Mouse (Mus musculus): ENCODE results near the gene Taf4.

Taf4 gene

GRCm38 (mm10) chr2:179937091-179937490, 39.4 kb downstream of the Taf4 start:
- DNase-seq (ENCODE audit: low spot score), result no peak

- no peak for DNase-seq (ENCODE audit: low spot score)
Measured at GRCm38 (mm10) chr2:179934165-179934564, 42.3 kb downstream of the Taf4 start.

- no peak for DNase-seq (ENCODE audit: low spot score)
Measured at GRCm38 (mm10) chr2:179931741-179932140, 44.7 kb downstream of the Taf4 start.

GRCm38 (mm10) chr2:179929166-179929565, 47.3 kb downstream of the Taf4 start:
- DNase-seq (ENCODE audit: low spot score), result no peak

GRCm38 (mm10) chr2:179924038-179924437, 52.4 kb downstream of the Taf4 start:
- no peak for DNase-seq (ENCODE audit: low spot score)

GRCm38 (mm10) chr2:179921021-179921653, 55.3 kb downstream of the Taf4 start:
- no peak for DNase-seq (ENCODE audit: low spot score)

- DNase-seq (ENCODE audit: low spot score), result no peak
Measured at GRCm38 (mm10) chr2:179920042-179920441, 56.4 kb downstream of the Taf4 start.

- DNase-seq (ENCODE audit: low spot score), result peak; percentile 82
Measured at GRCm38 (mm10) chr2:179916877-179917673, 59.4 kb downstream of the Taf4 start.

GRCm38 (mm10) chr2:179914246-179914645, 62.2 kb downstream of the Taf4 start:
- DNase-seq (ENCODE audit: low spot score), result no peak

- DNase-seq (ENCODE audit: low spot score), result no peak
Measured at GRCm38 (mm10) chr2:179913349-179913748, 63.1 kb downstream of the Taf4 start.

- peak; percentile 12 for DNase-seq (ENCODE audit: low spot score)
Measured at GRCm38 (mm10) chr2:179912911-179913310, 63.5 kb downstream of the Taf4 start.

GRCm38 (mm10) chr2:179896949-179897348, 79.5 kb downstream of the Taf4 start:
- DNase-seq (ENCODE audit: low spot score), result no peak

- DNase-seq (ENCODE audit: low spot score), result no peak
Measured at GRCm38 (mm10) chr2:179891048-179891447, 85.4 kb downstream of the Taf4 start.

GRCm38 (mm10) chr2:179884561-179884960, 91.9 kb downstream of the Taf4 start:
- DNase-seq (ENCODE audit: low spot score), result no peak

GRCm38 (mm10) chr2:179877551-179878215, 98.8 kb downstream of the Taf4 start:
- peak; percentile 43 for DNase-seq (ENCODE audit: low spot score)

GRCm38 (mm10) chr2:179875147-179875546, 101.3 kb downstream of the Taf4 start:
- DNase-seq (ENCODE audit: low spot score), result peak; percentile 88

GRCm38 (mm10) chr2:179873315-179873714, 103.1 kb downstream of the Taf4 start:
- DNase-seq (ENCODE audit: low spot score), result peak; percentile 42

GRCm38 (mm10) chr2:179872724-179873123, 103.7 kb downstream of the Taf4 start:
- DNase-seq (ENCODE audit: low spot score), result peak; percentile 51

GRCm38 (mm10) chr2:179869871-179870270, 106.6 kb downstream of the Taf4 start:
- DNase-seq (ENCODE audit: low spot score), result no peak

GRCm38 (mm10) chr2:179867669-179868068, 108.8 kb downstream of the Taf4 start:
- DNase-seq (ENCODE audit: low spot score), result no peak

- peak; percentile 31 for DNase-seq (ENCODE audit: low spot score)
Measured at GRCm38 (mm10) chr2:179865097-179865496, 111.3 kb downstream of the Taf4 start.

- peak; percentile 21 for DNase-seq (ENCODE audit: low spot score)
Measured at GRCm38 (mm10) chr2:179863266-179863665, 113.2 kb downstream of the Taf4 start.

GRCm38 (mm10) chr2:179862676-179863075, 113.8 kb downstream of the Taf4 start:
- no peak for DNase-seq (ENCODE audit: low spot score)
